Mouse (Mus musculus): ENCODE results near the gene Serinc1. TPM values are rescaled to one million over a fixed set of nuclear protein-coding genes. Genes with fewer than 3 reads are reported as not detected.

The Serinc1 gene
- total RNA-seq, 2 experiments from 2014 or later, result 774 to 834 TPM

DNA sequence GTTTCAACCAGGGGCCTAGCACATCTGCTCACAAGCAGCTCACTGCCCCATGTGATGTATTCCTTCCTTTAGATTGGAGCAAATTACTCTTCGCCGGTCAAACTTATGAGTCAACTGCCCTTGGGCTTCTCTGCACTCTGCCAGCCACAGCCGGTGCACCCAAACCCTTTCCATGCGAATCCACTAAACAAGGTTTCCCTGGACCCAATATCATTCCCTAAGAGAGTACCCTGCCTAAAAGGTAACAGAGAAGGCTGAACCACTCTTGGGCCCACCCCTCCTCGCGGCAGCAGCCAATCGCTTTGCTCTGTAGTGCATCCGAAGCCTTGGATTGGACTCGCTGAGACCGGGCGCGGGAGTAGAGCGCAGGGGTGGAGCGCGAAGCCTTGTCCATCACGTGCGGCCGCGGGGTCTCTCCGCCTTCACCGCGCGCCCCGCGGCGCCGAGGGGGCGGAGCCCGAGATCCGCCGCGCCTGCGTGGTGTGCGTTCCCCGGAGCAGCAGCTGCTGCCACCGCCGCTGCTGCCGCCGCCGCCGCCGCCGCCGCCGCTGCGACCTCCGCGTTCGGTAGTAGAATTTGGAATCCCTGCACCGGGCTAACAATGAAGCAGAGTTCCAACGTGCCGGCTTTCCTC is 46.3 kb downstream of the Serinc1 start, which contains the start of gene Hsf2:
Hsf2 (plus strand) TSS at position 478 of the 634 bp plus-strand sequence.
- peak; percentile 94 to 96 for DNase-seq (ENCODE audit: low spot score in 2 of 2)

- no peak for DNase-seq (ENCODE audit: low spot score in 2 of 2)
Observed at GRCm38 (mm10) chr10:57484741-57485140, 47.6 kb downstream of the Serinc1 start.

DNA sequence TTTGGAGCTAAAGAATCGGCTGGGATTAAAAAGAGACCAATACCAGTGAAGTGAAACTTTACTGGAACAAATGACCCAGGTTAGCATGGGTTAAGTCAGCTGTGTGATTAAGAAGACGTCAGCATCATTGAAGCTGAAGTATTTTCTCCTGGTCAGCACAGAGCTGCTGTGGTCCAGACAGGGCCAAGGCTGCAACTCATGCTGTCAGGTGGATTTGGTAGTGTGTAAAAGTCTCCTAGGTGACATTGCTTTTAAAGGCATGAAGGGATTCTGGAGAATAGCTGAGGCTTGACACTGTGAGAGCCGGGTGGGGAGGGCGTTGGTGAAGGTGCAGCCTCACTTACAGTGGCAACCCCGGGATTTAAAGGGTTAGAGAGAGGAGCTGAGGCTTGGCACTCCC is 50.6 kb downstream of the Serinc1 start:
- DNase-seq (ENCODE audit: low spot score in 2 of 2), result no peak

DNA sequence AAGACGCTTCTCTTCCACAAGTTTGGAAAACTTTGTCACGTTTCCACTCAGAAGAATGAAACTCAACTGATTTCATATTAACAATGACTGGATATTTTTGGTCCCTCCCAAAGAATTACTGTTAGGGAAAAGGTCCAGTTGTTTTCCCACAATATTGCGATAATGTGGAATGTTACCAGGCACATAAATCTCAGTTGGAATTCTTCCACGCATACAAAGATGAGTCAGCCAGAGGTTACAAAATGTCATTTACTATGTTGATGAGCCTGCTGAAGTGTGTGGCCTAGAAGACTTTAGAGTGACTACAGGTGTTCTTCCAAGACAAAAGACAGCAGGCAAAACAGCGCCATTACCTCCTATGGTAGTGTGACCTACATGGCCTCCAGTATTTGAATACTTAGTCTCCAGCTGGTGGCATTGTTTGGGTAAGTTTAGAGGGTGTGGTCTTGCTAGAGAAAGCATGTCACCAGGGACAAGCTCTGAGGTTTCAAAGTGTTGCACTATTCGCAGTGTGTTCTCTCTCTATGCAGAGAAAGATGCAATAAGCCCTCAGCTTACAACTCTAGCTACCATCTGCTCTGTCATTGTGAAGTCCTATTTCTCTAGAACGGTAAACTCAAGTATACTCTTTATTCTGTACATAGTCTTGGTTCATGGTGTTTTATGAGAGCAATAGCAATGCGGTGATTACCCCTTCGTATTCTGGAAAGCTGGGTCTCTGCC is 55.0 kb downstream of the Serinc1 start:
- DNase-seq (ENCODE audit: low spot score in 2 of 2), result no peak

Other genes with a start within 250 kb of the Serinc1 start
- gene Hsf2, start 46.1 kb downstream of the Serinc1 start, total RNA-seq (2021), result 10 to 100 TPM; 43.9 to 44.5 TPM
- 1 to 10 TPM; 6.8 to 9.8 TPM for gene Pkib, start 99.5 kb upstream of the Serinc1 start, total RNA-seq (2021)

All from layer of hippocampus, postnatal 10 days (tissue).